Mouse (Mus musculus): ENCODE data around the gene Slc16a12.

The Slc16a12 gene

GRCm38 (mm10) chr19:34726254-34726962, 20.7 kb downstream of the Slc16a12 start:
- DNase-seq (ENCODE audit: low spot score in 2 of 2), result no peak

- DNase-seq (ENCODE audit: low spot score in 2 of 2), result no peak
Measured at GRCm38 (mm10) chr19:34725418-34725817, 21.7 kb downstream of the Slc16a12 start.

- DNase-seq (ENCODE audit: low spot score in 2 of 2), result no peak
Measured at GRCm38 (mm10) chr19:34724598-34724997, 22.5 kb downstream of the Slc16a12 start.

GRCm38 (mm10) chr19:34722541-34722940, 24.5 kb downstream of the Slc16a12 start:
- no peak for DNase-seq (ENCODE audit: low spot score in 2 of 2)

- no peak for DNase-seq (ENCODE audit: low spot score in 2 of 2)
Measured at GRCm38 (mm10) chr19:34720130-34720529, 27.0 kb downstream of the Slc16a12 start.

GRCm38 (mm10) chr19:34718963-34719362, 28.1 kb downstream of the Slc16a12 start:
- no peak for DNase-seq (ENCODE audit: low spot score in 2 of 2)

- DNase-seq (ENCODE audit: low spot score in 2 of 2), result no peak
Measured at GRCm38 (mm10) chr19:34718478-34718877, 28.6 kb downstream of the Slc16a12 start.

GRCm38 (mm10) chr19:34715895-34716294, 31.2 kb downstream of the Slc16a12 start:
- DNase-seq (ENCODE audit: low spot score in 2 of 2), result no peak

- DNase-seq (ENCODE audit: low spot score in 2 of 2), result no peak
Measured at GRCm38 (mm10) chr19:34714250-34714666, 32.8 kb downstream of the Slc16a12 start.

GRCm38 (mm10) chr19:34712050-34712449, 35.0 kb downstream of the Slc16a12 start:
- DNase-seq (ENCODE audit: low spot score in 2 of 2), result no peak

- DNase-seq (ENCODE audit: low spot score in 2 of 2), result no peak
Measured at GRCm38 (mm10) chr19:34708221-34708620, 38.9 kb downstream of the Slc16a12 start.

- DNase-seq (ENCODE audit: low spot score in 2 of 2), result no peak
Measured at GRCm38 (mm10) chr19:34707571-34707970, 39.5 kb downstream of the Slc16a12 start.

GRCm38 (mm10) chr19:34706261-34706660, 40.8 kb downstream of the Slc16a12 start:
- DNase-seq (ENCODE audit: low spot score in 2 of 2), result peak in 1 of 2 experiments; percentile 1

GRCm38 (mm10) chr19:34705141-34705540, 41.9 kb downstream of the Slc16a12 start:
- DNase-seq (ENCODE audit: low spot score in 2 of 2), result no peak

GRCm38 (mm10) chr19:34699300-34699699, 47.8 kb downstream of the Slc16a12 start:
- DNase-seq (ENCODE audit: low spot score in 2 of 2), result no peak

GRCm38 (mm10) chr19:34698852-34699251, 48.2 kb downstream of the Slc16a12 start:
- no peak for DNase-seq (ENCODE audit: low spot score in 2 of 2)

- DNase-seq (ENCODE audit: low spot score in 2 of 2), result no peak
Measured at GRCm38 (mm10) chr19:34698432-34698831, 48.7 kb downstream of the Slc16a12 start.

GRCm38 (mm10) chr19:34697461-34697860, 49.6 kb downstream of the Slc16a12 start:
- no peak for DNase-seq (ENCODE audit: low spot score in 2 of 2)

GRCm38 (mm10) chr19:34696352-34696986, 50.6 kb downstream of the Slc16a12 start:
- no peak for DNase-seq (ENCODE audit: low spot score in 2 of 2)

GRCm38 (mm10) chr19:34691402-34691801, 55.7 kb downstream of the Slc16a12 start:
- DNase-seq (ENCODE audit: low spot score in 2 of 2), result no peak

- no peak for DNase-seq (ENCODE audit: low spot score in 2 of 2)
Measured at GRCm38 (mm10) chr19:34685530-34685929, 61.6 kb downstream of the Slc16a12 start.

- DNase-seq (ENCODE audit: low spot score in 2 of 2), result peak; percentile 46 to 64
Measured at GRCm38 (mm10) chr19:34684857-34685256, 62.2 kb downstream of the Slc16a12 start.

GRCm38 (mm10) chr19:34678428-34678827, 68.7 kb downstream of the Slc16a12 start:
- no peak for DNase-seq (ENCODE audit: low spot score in 2 of 2)
